Mouse (Mus musculus): ENCODE measurements around the gene Cd200r3. TPM values are rescaled to one million over a fixed set of nuclear protein-coding genes. Genes with fewer than 3 reads are reported as not detected.

Cd200r3 gene
- total RNA-seq, 2 experiments from 2014 or later = not detected

DNA sequence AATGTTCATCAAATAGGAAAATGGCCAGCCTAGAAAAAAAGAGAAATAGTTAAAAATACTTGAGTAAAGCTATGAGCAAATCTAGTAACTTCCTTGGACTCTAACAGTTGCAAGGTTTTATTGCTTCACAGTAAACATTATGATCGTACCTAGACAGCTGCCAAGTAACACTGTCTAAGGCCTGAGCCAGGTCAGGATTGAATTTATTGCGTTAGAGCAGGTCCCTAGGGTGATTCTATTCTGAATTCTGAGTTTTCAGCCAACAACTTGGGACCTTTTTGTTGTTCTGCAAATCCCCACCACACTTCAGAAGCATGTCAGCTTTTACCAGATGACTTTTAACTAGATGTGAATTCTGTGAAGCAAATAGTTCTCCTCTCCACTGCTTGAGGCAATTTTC, 87.3 kb downstream of the Cd200r3 start:
- DNase-seq (ENCODE audit: low spot score in 2 of 2) = no peak

Other genes with a start within 250 kb of the Cd200r3 start
- 1 to 10 TPM; 5.5 to 5.8 TPM for gene Nepro, start 219.4 kb upstream of the Cd200r3 start, total RNA-seq (2021)
- 10 to 100 TPM; 23.3 to 25.9 TPM for gene Gtpbp8, start 197.3 kb upstream of the Cd200r3 start, total RNA-seq (2021)
- under 1 TPM; 0.20 to 0.28 TPM for gene Cd200r1, start 177.9 kb upstream of the Cd200r3 start, total RNA-seq (2021)
- gene Cd200r4, start 131.9 kb upstream of the Cd200r3 start, total RNA-seq (2021) = not detected
- gene Cd200r2, start 76.6 kb upstream of the Cd200r3 start, total RNA-seq (2021) = not detected
- gene Ccdc80, start 149.7 kb downstream of the Cd200r3 start, total RNA-seq (2021) = 1 to 10 TPM; 1.9 to 3.1 TPM
- 10 to 100 TPM; 49.0 to 58.3 TPM for gene Slc35a5, start 215.0 kb downstream of the Cd200r3 start, total RNA-seq (2021)
- gene Atg3, start 215.1 kb downstream of the Cd200r3 start, total RNA-seq (2021) = 10 to 100 TPM; 42.3 to 42.7 TPM

Data from layer of hippocampus, adult 18-20 months (tissue).